Mouse (Mus musculus) midbrain, embryonic 15.5 days (tissue): ENCODE data around the gene Ntn4. TPM values are rescaled to one million over a fixed set of nuclear protein-coding genes. Genes with fewer than 3 reads are reported as not detected.

ENCODE experiments used
- ATAC-seq: fragments of 200-750 bp; cut with Nextera tagmentation; replicated peaks from 2 replicates; pipeline ENCODE4 v1.8.0; 2017; ENCODE audit warnings: moderate TSS enrichment
- H3K27ac ChIP-seq: fragments of 300-500 bp; sonication (generic); 2 replicates; pipeline ENCODE4 v1.5.1; 2015; ENCODE audit warnings: mild to moderate bottlenecking, inconsistent platforms
- H3K27me3 ChIP-seq: fragments of 300-500 bp; sonication (generic); replicated peaks from 2 replicates; pipeline ENCODE4 v1.6.1; 2015; ENCODE audit warnings: inconsistent platforms
- H3K36me3 ChIP-seq: fragments of 300-500 bp; sonication (generic); replicated peaks from 2 replicates; pipeline ENCODE4 v1.6.1; 2015; ENCODE audit warnings: inconsistent platforms
- H3K4me1 ChIP-seq: fragments of 300-500 bp; sonication (generic); 2 replicates; pipeline ENCODE4 v1.6.1; 2015; ENCODE audit warnings: inconsistent platforms
- H3K4me2 ChIP-seq: fragments of 300-500 bp; sonication (generic); 2 replicates; pipeline ENCODE4 v1.6.1; 2015; ENCODE audit warnings: inconsistent platforms, mild to moderate bottlenecking, moderate library complexity
- H3K4me3 ChIP-seq: fragments of 300-500 bp; sonication (generic); 2 replicates; pipeline ENCODE4 v1.5.1; 2015; ENCODE audit warnings: mild to moderate bottlenecking, inconsistent platforms
- H3K9ac ChIP-seq: fragments of 300-500 bp; sonication (generic); 2 replicates; pipeline ENCODE4 v1.6.1; 2015; ENCODE audit warnings: mild to moderate bottlenecking, inconsistent platforms
- H3K9me3 ChIP-seq: fragments of 300-500 bp; sonication (generic); 2 replicates; pipeline ENCODE4 v1.6.1; 2016; ENCODE audit warnings: inconsistent platforms
- WGBS: fragments of 180-500 bp; shearing (Covaris S2); methylation state at CpG from one replicate; pipeline ENCODE4 v1.1.7; 2015; ENCODE audit warnings: mixed read lengths; 5-methylcytosine and 5-hydroxymethylcytosine counted together
- polyA plus RNA-seq: library from polyadenylated mRNA; unstranded; fragments of >200 nt; fragmentation: Nextera tagmentation; extraction: Ambion mirVana; gene quantifications from 2 replicates; pipeline ENCODE4 v1.2.1, GENCODE M21; 2015

Gene Ntn4
- polyA plus RNA-seq, 1 experiment from 2014 or later = 1.2 TPM

GRCm38 (mm10) chr10:93696001-93696400 lies 55.5 kb downstream of the Ntn4 start:
- H3K27ac ChIP-seq = no peak overlapping the region
- WGBS = 90% methylated on average over 4 of the region's 4 CpGs
- peaks cover 15% of the 10 kb centered on the region for H3K4me1 ChIP-seq
- no peaks in the 10 kb centered on the region for H3K36me3 ChIP-seq
- no peak for ATAC-seq
- H3K9me3 ChIP-seq = no peaks in the 10 kb centered on the region
- no peak overlapping the region for H3K4me3 ChIP-seq
- H3K4me2 ChIP-seq = no peak overlapping the region
- no peak overlapping the region for H3K9ac ChIP-seq
- no peaks in the 10 kb centered on the region for H3K27me3 ChIP-seq

- H3K36me3 ChIP-seq = no peaks in the 10 kb centered on the region
- H3K27me3 ChIP-seq = no peaks in the 10 kb centered on the region
- H3K4me1 ChIP-seq = peaks cover 17% of the 10 kb centered on the region
- H3K4me2 ChIP-seq = no peak overlapping the region
- ATAC-seq = no peak
- 87% methylated on average over 10 of the region's 10 CpGs for WGBS
- H3K4me3 ChIP-seq = no peak overlapping the region
- H3K9ac ChIP-seq = no peak overlapping the region
- H3K27ac ChIP-seq = no peak overlapping the region
- H3K9me3 ChIP-seq = no peaks in the 10 kb centered on the region
These were observed 57.5 kb downstream of the Ntn4 start for GRCm38 (mm10) chr10:93697866-93698483.

- H3K36me3 ChIP-seq = no peaks in the 10 kb centered on the region
- no peak overlapping the region for H3K27ac ChIP-seq
- H3K4me2 ChIP-seq = peak overlapping the region; percentile 36
- H3K9ac ChIP-seq = no peak overlapping the region
- H3K27me3 ChIP-seq = no peaks in the 10 kb centered on the region
- H3K4me1 ChIP-seq = peaks cover 17% of the 10 kb centered on the region
- H3K4me3 ChIP-seq = no peak overlapping the region
- H3K9me3 ChIP-seq = no peaks in the 10 kb centered on the region
- 64% methylated on average over 10 of the region's 10 CpGs for WGBS
- ATAC-seq = no peak
These were observed 59.4 kb downstream of the Ntn4 start for GRCm38 (mm10) chr10:93699689-93700478.

GRCm38 (mm10) chr10:93700589-93701363 lies 60.3 kb downstream of the Ntn4 start:
- ATAC-seq = no peak
- Histone ChIP-seq H3K27ac (peak overlapping the region; percentile 23; the same call in 1 of the 2 replicates), H3K36me3 (no peaks in the 10 kb centered on the region), H3K4me1 (peaks cover 14% of the 10 kb centered on the region), H3K4me2 (peak overlapping the region; percentile 36), H3K4me3 (peak overlapping the region; percentile 16), H3K9me3 (no peaks in the 10 kb centered on the region), H3K27me3 (no peaks in the 10 kb centered on the region), H3K9ac (no peak overlapping the region)
- 43% methylated on average over 21 of the region's 21 CpGs for WGBS

GRCm38 (mm10) chr10:93703946-93704345 lies 63.5 kb downstream of the Ntn4 start:
- Histone ChIP-seq H3K36me3 (no peaks in the 10 kb centered on the region; the same call in 1 of the 2 replicates), H3K27ac (no peak overlapping the region), H3K27me3 (no peaks in the 10 kb centered on the region), H3K4me1 (peaks cover 14% of the 10 kb centered on the region), H3K4me2 (no peak overlapping the region), H3K9ac (no peak overlapping the region), H3K4me3 (no peak overlapping the region), H3K9me3 (no peaks in the 10 kb centered on the region)
- ATAC-seq = no peak
- 91% methylated on average over 4 of the region's 4 CpGs for WGBS

- H3K4me1 ChIP-seq = no peaks in the 10 kb centered on the region
- WGBS = 57% methylated on average over 21 of the region's 21 CpGs
- H3K4me2 ChIP-seq = no peak overlapping the region
These were observed 66.9 kb downstream of the Ntn4 start for GRCm38 (mm10) chr10:93707149-93708075.

GRCm38 (mm10) chr10:93708076-93708473 lies 67.6 kb downstream of the Ntn4 start:
- 84% methylated on average over 6 of the region's 6 CpGs for WGBS
- Histone ChIP-seq H3K9ac (no peak overlapping the region), H3K4me3 (no peak overlapping the region), H3K4me2 (no peak overlapping the region), H3K27me3 (no peaks in the 10 kb centered on the region), H3K9me3 (no peaks in the 10 kb centered on the region), H3K27ac (no peak overlapping the region), H3K36me3 (peaks cover 17% of the 10 kb centered on the region; the same call in 1 of the 2 replicates), H3K4me1 (no peaks in the 10 kb centered on the region)
- ATAC-seq = no peak

More at GRCm38 (mm10) chr10:93707149-93708075, 66.9 kb downstream of the Ntn4 start:
- peaks cover 17% of the 10 kb centered on the region; the same call in 1 of the 2 replicates for H3K36me3 ChIP-seq
- H3K9me3 ChIP-seq = no peaks in the 10 kb centered on the region
- H3K27ac ChIP-seq = no peak overlapping the region
- ATAC-seq = no peak
- no peaks in the 10 kb centered on the region for H3K27me3 ChIP-seq
- H3K9ac ChIP-seq = no peak overlapping the region
- no peak overlapping the region for H3K4me3 ChIP-seq

- Histone ChIP-seq H3K36me3 (peaks cover 17% of the 10 kb centered on the region; the same call in 1 of the 2 replicates), H3K9me3 (no peaks in the 10 kb centered on the region), H3K4me1 (no peaks in the 10 kb centered on the region), H3K4me2 (no peak overlapping the region), H3K9ac (no peak overlapping the region), H3K27me3 (no peaks in the 10 kb centered on the region), H3K27ac (no peak overlapping the region), H3K4me3 (no peak overlapping the region)
- ATAC-seq = no peak
- 94% methylated on average over 5 of the region's 5 CpGs for WGBS
These were observed 68.0 kb downstream of the Ntn4 start for GRCm38 (mm10) chr10:93708515-93708914.

GRCm38 (mm10) chr10:93709536-93709935 lies 69.1 kb downstream of the Ntn4 start:
- Histone ChIP-seq H3K4me2 (no peak overlapping the region), H3K4me1 (no peaks in the 10 kb centered on the region), H3K27ac (no peak overlapping the region), H3K27me3 (no peaks in the 10 kb centered on the region), H3K9ac (no peak overlapping the region), H3K36me3 (peaks cover 17% of the 10 kb centered on the region; the same call in 1 of the 2 replicates), H3K4me3 (no peak overlapping the region), H3K9me3 (no peaks in the 10 kb centered on the region)
- WGBS = 92% methylated on average over 8 of the region's 8 CpGs
- no peak for ATAC-seq

GRCm38 (mm10) chr10:93721625-93722337 lies 81.3 kb downstream of the Ntn4 start:
- Histone ChIP-seq H3K4me2 (no peak overlapping the region), H3K36me3 (no peaks in the 10 kb centered on the region), H3K4me3 (no peak overlapping the region), H3K4me1 (0 out of 2 replicates have a peak, but pooled peaks cover 7% of the 10 kb centered on the region), H3K27me3 (no peaks in the 10 kb centered on the region), H3K9me3 (no peaks in the 10 kb centered on the region), H3K27ac (no peak overlapping the region), H3K9ac (no peak overlapping the region)
- 90% methylated on average over 5 of the region's 5 CpGs for WGBS
- no peak for ATAC-seq

- no peaks in the 10 kb centered on the region for H3K36me3 ChIP-seq
- no peak overlapping the region for H3K4me3 ChIP-seq
- 0 out of 2 replicates have a peak, but pooled peaks cover 7% of the 10 kb centered on the region for H3K4me1 ChIP-seq
- H3K27ac ChIP-seq = no peak overlapping the region
- H3K27me3 ChIP-seq = no peaks in the 10 kb centered on the region
- ATAC-seq = no peak
- H3K9me3 ChIP-seq = no peaks in the 10 kb centered on the region
- no peak overlapping the region for H3K9ac ChIP-seq
- WGBS = 8% methylated on average over 11 of the region's 11 CpGs
- no peak overlapping the region for H3K4me2 ChIP-seq
These were observed 83.6 kb downstream of the Ntn4 start for GRCm38 (mm10) chr10:93723942-93724542.
